Mouse (Mus musculus) gastrocnemius, adult 18-20 months (tissue): ENCODE measurements around the gene Prdm8. TPM values are rescaled to one million over a fixed set of nuclear protein-coding genes. Genes with fewer than 3 reads are reported as not detected.

Experiments used
- DNase-seq: peaks from one replicate; pipeline ENCODE4 v3.0.0; 2021; ENCODE audit warnings: low spot score
- long read RNA-seq, 2 experiments: library from polyadenylated mRNA; stranded (forward); transcript quantifications; one replicate each; pipeline ENCODE4 v2.0.0; 2021
- total RNA-seq, 2 experiments: library from RNA; stranded (reverse); gene quantifications; 2 replicates each; pipeline ENCODE4 v1.2.3; 2021

Gene Prdm8
- 1 to 10 TPM in 1 of 2 experiments, under 1 TPM in 1; 0.55 to 1.2 TPM for total RNA-seq
- long read RNA-seq, experiment 1, full-length matches to known transcripts, result 1 of 1 reads
- long read RNA-seq, experiment 1, partial matches to known transcripts, result 0 of 1 reads
- long read RNA-seq, experiment 1, other reads (novel, unspliced or antisense), result 0 of 1 reads
- long read RNA-seq, experiment 2, full-length matches to known transcripts, result 1 of 2 reads
- long read RNA-seq, experiment 2, partial matches to known transcripts, result 0 of 2 reads
- long read RNA-seq, experiment 2, other reads (novel, unspliced or antisense), result 1 of 2 reads

DNA sequence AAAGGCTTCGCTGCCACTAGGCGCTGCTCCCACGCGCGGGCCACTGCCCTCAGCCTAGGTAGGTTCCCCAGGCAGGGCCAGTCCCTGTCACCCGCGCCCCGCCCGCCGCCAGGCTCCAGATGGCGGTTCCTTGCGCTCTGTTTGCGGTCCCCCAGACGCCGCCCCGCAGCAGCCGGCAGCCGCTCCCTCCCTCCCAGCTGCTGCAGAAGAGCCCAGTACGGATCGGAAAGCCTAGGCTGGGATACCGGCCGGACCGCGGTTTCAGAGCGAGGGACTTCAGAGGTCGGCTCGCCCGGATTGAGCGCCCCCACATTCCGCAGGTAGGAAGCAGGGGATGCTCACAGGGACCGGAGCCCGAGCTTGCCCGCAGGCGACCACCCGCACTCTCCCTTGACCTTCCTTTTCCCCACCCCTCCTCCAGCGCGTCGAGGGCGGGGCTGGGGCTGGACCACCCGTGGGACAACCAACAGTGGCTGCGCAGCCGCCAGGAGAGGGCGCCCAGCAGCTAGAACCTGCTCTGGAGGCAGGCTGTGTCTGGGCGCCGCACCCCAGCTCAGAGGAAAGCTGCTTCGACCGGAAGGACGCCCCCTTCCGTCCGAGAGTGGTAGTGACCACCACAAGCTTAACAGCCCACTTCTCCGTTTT lies at the start of gene Prdm8:
Gene Prdm8, plus strand, starts transcription at position 19 of the 645 bp plus-strand sequence.
- peak; percentile 83 for DNase-seq

DNA sequence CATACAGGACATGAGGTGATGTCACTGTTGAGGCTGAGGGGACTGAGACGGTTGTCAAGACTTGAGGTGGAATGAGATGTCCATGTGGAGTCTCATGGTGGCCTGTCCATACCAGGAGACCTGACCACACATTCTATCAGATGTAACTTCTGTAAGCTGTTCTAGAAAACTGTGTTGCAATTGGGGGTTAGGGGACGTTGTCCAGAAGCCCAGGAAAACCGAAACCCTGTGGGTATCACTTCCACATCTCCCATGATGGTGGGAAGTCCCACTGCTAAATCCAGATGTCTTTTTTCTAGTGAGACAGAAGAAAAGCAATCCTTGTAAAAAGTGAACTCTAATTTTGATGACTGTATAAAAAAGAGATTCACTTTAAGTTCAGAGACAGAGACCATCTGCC lies 39.9 kb upstream of the Prdm8 start:
- no peak for DNase-seq

DNA sequence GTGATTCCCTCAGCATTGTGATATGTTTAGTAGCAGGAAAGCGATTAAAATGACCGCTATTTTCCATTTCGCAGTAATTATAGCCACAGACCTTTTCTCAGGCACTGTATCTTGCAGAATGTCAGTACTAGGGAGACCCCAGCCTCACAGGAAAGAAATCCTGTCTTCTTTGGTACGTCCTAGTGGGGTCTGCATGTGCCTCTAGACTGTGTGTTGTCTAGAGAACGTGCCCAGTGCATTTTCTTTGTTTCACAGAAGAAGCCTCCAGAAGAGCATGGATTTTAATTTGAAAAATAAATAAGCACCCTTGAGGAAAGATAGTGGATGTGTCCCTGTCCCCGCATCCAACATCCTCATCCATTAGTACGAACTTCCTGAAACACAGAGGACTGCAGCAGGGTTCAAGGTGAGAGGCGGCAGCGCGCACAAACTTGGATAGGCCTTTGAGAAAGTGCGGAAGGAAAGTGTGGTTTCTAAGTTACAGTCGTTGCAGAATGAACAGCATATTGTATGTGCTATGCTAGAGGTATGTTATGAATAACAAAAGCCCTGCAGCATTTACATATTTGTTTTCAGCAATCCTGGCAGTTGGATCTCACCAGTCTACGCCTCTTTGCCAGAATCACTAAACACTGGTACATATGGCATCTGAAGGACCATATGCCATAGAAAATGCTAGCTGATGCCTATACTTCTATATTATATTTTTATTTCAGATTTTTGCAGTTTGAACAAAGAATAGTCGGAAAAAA lies 28.3 kb upstream of the Prdm8 start:
- no peak for DNase-seq

DNA sequence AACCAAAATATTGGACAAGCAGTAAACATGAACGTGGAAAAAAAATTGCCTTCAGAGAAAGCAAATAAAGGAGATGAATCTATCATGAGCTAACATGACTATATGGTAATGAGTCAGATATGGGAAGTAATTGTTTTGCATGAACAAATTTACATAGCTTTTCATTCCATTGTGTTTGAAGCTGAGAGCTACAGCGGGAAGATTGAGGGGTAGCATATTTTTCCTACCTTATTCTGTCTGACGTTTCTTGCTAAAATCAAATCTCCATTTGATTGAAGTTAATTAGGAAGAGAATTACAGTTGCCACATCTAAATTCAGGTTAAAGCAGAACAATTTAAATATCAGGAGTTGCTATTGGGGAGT lies 27.7 kb upstream of the Prdm8 start:
- DNase-seq, result no peak

DNA sequence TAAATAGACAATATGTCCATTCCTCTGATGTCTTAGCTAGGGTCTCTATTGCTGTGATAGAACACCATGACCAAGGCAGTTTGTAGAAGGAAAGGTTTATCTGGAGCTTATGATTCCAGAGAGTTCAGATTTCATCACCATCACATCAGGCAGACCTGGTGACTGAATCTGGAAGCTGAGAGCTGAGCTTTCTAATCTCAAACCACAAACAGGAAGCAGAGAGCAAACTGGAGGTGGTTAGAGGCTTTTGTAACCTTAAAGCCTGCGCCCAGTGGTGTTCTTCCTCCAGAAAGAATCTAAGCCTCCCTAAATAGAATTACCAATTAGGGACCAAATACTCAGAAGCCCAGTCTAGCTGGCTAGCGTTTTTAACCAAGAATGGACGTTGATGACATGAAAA lies 20.1 kb upstream of the Prdm8 start:
- no peak for DNase-seq

DNA sequence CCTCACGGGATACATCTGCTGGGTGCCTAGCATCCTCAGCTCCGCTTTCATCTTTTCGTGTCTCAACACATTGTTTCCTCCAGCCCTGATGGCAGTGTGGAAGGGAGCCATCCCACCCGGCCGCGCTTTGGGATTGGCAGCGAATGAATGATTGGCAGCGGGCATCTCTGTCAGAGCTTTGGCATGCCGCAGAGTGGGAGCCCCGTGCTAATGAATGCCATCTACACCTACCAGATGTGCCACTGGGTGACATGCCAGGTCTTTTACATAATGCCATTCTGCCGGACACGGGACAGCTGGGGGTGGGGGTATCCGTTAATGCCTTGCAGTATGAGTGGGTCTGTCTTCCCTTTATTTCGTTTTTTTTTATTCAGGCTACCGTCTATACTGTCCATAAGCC lies 882 bp upstream of the Prdm8 start:
- no peak for DNase-seq

DNA sequence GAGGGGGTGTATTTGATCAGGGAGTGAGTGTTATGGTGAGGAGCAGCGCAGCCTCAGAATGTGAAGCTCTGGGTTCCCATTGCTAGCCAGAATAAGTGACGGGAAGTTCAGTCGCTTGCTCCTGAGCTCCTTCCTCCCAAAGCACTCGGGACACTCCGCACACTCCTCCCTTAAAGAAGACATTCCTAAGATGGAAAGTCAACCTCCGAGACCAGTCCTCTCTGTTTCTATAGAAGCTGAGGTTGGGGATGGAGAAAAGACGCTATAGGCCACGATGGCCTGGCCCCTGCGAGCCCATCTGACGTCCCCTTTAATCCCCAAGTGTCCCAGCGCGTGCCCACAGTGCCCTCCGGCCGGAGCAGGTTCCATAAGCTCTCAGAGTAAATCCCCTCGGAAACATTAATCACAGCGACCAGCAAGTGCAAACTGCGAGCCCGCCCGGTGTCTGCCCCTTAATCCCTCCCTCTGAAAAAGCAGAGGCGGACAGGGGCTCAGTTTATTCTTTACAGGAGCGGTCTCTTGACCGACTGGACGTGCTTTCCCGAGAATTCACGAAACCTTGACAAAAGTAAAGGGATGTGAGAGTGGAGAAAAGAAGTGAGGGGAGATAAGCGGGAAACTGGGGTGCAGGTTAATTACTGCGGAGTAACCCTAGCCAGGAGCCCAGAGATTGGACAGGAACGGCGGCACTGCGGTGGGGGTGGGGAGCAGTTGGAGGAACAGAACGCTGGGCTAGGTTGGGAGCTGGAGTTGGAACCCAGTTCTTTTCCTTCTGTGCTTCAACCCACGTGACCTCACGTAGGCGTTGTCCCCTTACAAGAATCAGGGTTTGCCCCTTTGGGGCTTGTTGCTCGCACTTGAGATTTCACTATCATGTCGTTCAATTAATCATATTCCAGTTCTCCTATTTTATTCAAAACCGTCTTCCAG lies 1.6 kb downstream of the Prdm8 start:
- DNase-seq, result no peak

DNA sequence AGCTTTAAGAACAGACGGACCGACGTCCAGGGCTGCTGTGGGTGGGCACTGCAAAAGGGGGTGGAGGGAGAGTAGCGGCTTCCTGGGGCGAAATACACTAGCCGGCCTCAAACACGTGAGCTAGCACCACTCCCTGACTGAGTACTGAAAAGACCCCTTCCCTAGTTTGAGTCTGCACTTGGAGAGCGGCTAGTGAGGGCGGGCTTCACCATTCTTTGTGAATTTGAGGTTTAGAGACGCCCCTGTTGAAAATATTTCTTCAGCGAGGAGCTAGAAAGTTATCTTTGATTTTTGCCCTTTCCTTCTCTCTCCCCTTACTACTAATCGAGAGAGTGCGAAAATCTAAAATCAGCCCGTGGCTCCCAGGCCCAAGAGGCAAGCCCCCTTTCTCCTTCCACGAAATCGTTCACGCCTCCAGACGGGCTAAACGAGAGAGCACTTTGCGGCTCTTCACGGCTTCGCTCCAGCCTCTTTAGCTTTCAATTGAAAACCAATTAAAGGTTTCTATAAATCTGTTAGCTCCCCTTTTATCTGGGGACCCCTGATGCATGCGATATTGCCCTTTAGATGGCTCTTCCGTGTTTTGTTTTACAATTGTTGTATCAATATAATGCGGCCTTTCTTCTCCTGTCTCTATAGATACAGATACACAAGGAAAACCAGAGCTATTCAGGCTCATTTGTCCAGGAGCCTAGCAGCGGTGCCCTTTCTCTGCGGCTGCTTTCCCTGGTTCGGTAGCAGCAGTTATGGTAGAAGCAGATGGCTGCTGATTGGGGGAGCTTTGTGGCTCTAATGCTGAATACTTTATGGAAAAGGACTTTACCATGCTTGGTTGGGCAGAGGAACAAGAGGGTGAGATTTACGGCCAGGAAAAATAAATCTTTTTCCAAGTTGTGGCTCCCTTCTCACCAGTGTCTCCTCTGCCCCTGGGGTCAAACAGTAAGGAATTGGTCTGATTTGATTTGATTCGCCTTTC lies 2.7 kb downstream of the Prdm8 start:
- DNase-seq, result no peak

DNA sequence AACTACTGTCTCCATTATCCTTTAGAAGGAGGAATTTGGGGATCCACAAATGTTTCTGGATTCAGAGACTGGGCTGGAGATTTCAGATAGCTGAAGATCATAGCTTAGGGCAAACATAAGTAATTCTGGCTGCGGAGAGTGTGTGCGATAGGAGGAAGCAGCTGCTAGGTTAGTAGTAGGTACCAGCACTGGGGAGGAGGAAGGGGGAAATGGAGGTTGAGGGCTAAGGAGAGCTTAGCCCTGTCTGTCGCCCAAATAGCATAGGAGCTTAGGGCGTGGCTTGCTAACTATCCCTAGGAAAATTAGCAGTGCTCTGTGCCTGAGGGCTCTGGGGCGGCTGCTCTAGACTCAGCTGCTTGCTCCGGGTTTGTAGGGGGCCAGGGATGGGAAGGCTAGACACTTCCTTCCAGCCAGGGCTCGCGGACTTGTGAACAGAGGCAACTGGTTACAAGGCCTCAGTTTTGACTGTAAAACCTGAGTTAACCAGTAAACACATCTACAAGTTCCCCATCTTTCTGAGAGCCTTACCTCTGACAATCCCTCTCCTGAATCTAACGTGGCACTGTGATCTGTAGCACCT lies 4.7 kb downstream of the Prdm8 start:
- DNase-seq, result no peak

DNA sequence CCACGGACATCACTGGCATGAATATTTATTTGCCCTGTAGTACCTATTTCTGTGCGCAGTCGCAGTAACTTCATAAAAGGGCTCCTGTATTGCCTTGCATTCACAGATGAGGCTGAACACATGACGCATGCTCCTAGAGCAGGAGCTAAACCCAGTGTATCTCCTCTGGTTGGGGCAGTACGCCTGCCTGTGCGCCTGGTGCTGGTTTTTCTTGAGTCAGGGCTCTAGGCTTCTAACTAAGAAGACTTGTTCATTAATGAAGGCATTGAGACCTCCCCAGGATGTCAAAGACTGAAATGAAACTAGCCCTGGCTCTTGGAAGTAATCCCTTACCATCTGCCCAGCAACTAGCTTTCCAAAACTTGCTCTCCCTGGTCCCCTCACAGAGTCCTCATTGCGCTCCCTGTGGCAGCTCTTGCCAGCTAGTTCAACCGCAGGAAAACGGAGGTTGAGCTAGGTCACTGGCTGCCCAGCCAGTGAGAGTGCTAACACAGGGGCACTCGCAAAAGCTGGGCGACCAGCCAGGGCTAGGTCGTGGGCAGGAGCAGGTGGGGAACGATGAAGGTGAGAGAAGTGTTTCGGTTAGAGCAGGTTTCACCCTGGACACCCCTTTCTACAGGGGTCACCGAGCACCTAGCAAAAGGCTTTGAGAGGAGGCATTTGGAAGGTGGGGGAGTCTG lies 5.6 kb downstream of the Prdm8 start:
- DNase-seq, result no peak

DNA sequence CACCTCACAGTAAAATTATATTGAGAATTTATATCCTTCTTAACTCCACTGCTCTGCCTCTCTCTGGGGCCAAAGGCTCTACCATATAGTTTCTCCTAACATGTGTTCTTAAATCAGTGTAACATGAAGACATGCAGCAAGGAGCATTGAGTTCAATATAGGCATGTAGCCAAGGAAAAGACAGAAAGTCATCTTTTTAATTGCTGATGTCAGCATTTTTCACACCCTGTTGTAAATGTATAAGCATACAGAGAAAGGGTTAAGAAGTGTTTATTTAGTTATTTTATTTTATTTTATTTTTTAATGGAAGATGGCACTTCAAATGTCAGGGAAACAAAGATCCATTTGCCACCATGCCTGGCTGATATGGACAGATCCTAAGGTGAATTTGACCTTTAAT lies 6.7 kb downstream of the Prdm8 start:
- no peak for DNase-seq

DNA sequence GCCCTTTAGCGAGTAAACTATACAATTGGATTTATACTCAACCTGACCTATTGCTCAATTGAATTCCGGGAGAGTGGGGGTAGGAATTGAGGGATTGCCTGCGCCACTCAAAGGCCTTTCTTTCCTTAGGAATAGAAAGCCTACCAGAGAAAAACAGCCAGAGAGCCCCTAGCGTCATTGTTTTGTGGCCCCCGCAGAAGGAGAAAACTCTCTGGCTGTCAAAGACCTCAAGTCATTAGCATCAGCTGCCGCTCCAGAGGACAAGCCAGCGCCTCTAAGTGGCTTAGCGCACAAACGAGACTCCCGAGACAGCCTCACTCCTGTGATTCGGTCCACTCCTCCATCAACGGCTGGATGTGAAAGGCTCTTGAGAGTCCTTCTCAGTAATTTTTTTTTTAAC lies 12.6 kb downstream of the Prdm8 start:
- DNase-seq, result no peak

DNA sequence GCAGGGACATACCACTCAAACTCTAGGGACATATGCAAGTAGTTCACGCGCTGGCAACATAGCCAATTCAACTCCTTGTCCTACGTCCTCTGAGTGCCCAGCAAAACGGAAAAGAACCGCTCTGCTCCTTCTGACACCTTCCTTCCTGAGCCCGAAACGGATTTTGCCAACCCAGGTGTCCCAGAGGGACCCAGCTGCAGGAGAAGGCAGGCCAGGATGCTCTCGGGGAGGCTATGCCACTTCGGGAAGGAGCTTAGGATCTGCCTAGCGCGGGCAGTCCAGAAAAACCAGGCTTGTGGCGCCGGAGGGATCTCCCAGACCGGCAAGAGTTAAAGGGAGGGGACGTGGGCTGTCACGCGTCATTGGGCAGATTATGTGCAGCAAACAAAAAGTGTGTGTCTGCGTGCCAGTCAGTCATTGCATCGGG lies 13.5 kb downstream of the Prdm8 start:
- no peak for DNase-seq

DNA sequence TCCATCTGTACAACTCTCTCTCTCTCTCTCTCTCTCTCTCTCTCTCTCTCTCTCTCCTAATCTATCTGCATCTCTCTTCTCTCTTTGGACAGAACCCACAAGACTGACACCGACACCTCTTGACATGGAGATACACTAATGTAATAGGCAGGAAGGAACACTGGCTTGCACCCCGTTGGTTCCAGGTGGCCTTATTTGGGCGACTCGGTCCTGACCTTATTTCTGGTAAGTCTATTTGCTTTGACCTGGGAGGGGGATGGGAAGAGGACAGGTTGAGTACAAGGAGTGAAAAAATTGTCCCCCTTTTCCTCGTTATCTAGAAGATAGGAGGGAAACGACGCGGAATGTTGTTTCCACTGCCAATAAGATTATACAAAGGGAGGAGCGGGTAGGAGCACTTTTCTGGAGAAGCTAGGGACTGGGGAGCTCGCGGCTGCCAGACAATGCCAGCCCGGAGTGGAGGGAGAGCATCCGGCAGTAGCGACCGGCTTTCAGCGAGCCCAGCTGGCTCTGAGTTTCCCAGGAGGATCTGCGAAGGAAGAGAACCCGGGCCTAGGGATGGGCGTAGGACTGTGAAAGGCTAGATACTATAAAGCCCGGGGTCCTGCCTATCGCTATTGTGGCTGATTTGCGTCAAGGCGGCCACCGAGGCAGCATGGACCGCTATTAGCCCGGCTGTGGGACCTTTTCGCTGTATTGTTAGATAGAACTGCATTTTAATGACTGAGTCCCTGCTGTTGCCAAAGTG lies 14.1 kb downstream of the Prdm8 start:
- no peak for DNase-seq

DNA sequence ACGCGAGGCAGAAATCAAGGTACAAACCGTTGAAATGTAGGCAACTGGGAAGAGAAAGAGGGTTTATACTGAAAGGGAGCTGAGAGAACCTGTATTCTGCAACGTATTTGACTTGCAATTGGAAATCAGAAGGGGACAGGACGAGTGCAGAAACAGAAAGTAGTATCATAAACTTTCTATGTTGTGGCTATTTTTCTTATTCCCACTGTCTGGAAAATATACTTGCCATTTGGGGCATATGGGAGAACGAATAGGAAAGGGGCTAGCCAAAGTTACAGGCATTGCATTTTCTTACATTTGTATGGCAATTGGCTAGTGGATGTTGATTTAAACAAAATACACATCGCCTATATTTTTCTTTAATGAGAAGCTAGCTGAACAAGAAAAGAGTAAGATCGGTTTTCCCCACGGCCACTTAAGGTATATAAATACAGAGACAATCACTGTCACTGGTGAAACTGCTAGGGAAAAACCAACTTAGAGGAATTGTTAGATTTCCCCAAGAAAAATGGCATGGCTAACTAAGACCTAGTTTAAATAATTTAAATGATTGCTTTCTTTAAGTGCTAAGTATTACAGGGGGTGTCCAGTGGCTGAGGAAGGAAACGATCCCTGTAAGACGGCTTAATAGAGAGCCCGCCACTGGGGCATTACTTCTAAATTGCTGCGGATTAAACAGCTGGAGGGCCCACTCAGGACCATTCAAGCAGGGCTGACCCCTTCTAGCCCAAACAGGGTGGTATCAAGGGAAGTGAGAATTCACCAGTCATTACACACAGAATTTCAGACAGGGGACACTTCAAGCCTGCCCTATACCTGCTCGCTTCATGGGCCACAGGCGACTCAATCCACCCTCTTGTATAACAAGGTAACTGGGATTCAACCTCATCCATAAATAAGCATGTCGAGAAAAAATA lies 14.9 kb downstream of the Prdm8 start:
- no peak for DNase-seq

DNA sequence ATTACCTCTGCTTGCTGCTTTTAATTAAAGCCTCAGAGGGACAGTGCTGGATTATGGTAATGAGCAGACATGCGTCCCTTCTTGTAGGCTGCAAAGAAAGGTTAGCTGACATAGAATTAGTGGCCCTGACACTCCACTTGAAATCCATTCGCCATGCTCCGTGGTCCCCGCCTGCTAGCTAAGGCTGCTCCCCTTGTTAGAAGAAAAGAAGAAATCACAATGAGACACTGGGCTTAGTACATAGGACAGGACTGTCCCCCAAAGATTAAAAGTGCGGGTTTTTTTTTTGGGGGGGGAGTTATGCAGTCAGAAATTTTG lies 15.6 kb downstream of the Prdm8 start:
- DNase-seq, result no peak

DNA sequence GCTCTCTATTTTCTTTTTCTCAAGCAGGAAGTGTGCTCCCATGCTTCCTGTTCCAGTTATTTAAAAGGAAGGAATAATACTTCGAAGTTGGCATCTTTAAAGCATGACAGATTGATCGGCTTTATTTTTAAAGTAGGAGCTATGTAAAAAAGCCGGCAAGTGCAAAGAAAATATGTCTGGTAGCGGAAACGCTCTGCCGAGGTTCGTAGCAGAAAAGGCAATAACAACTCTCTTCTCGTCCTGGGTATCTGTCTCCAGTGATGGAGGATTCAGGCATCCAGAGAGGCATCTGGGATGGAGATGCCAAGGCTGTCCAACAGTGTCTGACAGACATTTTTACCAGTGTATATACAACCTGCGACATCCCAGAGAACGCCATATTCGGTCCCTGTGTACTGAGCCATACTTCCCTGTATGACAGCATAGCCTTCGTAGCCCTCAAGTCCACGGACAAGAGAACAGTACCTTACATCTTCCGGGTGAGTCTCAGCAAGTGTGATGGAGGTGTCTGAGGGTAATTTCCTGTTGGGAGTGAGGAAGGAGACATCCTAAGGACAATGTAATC lies 16.1 kb downstream of the Prdm8 start:
- DNase-seq, result no peak
